Mouse (Mus musculus) right cerebral cortex, postnatal 10 days (tissue): Measurements from ENCODE around the gene Slc16a8.

Experiments used
- DNase-seq, 2 experiments: peaks; one replicate each; pipeline ENCODE4 v3.0.0; 2021; ENCODE audit warnings: low spot score in 2 of 2

The Slc16a8 gene

DNA sequence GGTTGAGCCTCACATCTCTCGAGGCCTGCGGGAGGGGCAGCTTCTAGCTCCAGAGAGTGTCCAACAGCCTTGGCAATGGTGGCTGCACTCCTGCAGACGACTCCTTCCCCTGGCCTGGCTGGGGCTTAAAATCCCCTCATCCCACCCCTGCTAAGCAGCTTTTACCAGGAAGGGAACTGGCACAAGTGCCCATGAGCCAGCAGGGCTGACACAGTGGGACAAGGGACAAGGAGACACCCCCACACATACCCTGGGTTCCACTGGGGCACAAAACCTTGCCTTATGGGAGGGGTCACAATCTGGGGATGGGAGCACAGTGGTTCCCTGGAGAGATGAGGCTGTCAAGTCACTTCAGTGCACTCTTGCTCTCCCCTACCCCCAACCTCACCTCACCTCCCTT lies at the start of gene Slc16a8:
Gene Slc16a8, minus strand, starts transcription at position 101 of the 400 bp plus-strand sequence.
- DNase-seq: no peak

DNA sequence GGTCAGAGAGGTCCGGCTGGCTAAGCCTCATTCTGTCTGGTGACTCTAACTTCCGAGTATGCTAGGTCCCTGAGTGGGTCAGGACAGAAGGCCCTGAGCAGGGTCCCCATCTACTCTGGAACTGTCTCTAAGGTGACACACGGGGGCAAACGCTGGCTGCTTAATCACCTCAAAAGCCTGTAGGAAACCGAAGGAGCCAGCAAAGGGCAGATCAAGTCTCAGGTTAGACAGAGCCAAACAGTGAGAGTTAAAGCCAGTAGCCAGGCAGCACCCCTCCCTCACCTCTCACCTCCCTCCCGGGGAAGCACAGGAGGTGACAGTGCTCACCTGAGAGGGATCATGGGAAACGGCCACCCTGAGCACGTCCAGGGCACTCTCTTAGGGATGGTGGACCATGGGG lies 49.2 kb upstream of the Slc16a8 start:
- DNase-seq: no peak

DNA sequence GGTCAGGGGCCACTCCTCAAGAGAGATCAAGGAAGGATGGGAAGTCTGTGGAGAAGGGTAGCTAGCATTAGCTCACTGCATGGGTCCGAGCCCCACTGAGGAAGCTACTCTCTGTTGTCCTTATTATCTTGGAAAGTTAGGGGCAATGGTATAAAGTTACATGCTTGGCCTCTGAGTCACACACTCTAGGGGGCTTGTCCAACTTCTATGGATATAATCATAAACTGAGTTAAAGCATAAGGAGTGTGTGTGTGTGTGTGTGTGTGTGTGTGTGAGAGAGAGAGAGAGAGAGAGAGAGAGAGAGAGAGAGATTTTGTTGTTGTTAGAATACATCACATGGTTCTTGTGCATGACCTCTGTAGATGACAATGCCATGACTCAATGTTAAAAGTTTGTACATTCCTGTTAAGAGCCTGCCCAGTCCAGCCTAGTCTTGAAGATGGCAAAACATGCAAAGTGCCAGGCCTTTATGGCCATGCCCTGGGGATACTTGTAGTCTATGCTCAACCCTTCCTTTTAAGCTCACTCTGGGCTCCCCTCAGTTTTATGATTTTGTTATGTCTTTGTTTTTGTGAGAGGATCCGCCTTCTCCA lies 45.1 kb upstream of the Slc16a8 start:
- no peak for DNase-seq

DNA sequence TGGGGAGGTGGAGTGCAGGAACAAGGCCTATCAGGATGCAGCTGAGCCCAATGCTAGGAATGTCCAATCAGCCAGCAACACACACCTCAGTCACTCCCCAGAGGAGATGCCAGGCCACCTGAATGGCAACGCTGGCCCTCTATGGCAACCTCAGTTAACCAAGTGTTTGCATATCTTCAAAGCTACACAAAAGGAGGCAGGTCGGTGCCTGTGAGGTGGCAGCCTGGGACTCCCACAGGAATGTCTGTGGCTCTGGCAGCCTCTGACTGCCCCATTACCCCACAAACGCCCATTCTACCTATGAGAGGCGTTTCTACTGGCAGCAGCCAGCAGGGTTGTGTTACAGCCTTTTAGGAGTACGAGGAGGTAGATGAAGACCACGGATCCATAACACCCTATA lies 44.0 kb upstream of the Slc16a8 start:
- no peak for DNase-seq

DNA sequence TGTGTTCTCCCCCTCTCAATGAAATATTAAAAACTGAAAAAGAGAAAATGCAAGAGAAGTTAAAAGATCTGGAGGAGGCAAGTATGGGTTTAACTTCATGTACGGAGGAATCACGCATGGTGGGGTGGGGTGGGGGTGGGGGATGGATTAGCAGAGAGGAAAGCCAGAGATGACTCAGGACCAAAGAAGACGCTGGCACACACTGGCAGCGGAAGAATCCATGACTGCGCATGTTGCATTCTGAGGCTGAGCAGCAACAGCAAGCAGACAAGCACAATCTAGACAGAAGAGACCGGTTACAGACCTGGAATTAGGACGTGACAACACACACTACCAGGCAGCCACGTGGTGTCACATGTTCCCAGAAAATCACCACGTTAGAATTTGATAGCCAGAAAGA lies 38.2 kb upstream of the Slc16a8 start:
- no peak for DNase-seq

DNA sequence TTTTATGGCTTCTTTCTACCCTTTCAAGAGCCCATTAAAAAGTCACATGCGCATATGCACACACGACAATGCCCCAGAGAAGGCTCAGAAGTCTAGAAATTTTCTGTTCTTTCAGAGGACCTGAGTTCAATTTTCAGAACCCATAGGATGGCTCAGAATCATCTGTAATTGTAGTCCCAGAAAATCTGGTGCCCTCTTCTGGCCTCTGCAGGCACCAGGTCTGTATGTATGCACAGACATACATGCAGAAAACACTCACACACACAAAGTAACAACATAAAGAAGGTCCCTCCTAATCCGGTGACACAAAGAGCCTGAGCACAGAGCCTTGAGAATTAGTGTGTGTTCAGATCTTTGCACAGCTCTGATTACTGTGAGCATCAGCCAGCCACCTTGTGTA lies 35.8 kb upstream of the Slc16a8 start:
- DNase-seq: no peak

DNA sequence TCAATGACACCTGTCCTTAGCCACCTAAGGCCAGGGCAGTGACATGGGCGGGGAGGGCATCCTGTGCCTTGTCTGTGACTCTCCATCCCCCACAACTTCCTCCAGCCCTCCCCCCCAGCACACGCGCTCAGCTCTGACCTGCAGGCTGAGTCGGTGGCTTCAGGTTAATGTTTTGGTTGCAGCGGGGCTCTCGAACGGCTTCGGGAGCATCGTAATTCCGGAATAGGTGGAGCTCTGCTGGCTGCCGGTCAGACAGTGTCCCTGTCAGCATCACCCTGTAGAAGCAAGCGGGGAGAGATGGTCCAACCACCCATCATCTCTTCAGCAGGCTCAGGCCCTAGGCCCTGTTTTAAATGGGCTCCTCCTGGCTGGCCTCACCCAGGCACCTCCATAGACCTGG lies 34.9 kb upstream of the Slc16a8 start:
- DNase-seq: no peak

DNA sequence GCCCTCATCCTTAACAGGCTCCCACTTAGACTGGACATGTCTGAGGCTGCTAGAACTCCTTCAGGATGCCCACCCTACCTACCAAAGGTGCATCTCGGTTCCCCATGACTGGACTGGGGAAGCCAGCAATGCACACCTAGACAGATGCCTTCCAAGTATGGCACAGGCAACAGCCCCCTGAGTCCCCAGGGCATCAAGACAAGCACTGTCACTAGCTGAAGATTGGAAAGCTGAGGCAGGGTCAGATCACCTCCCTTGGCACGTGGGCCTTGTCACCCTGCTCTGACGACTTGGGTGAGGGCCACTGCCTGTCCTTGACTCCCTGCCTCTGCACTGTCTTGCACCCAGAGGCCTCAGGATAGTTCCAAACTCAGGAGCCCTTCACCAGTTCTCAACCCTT lies 33.8 kb upstream of the Slc16a8 start:
- DNase-seq: no peak

DNA sequence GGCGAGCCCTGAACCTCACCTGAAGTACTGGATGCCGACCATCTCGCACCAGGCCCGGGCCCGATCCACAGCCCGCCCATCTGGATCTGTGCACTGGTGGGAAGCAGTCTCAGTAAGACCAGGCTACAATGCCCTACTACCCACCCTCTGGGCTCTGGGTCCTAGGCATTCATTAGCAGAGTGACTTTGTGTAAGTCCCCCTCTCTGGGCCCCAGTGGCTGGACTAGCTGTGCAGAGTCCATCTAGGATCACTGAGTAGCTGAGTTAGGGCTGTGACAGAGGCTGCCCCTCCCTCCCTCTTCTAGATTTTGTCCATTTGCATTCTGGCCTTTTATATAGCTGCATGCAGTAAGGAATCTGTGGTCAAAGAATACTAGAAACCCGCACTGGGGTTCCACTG lies 32.5 kb upstream of the Slc16a8 start:
- DNase-seq: no peak

DNA sequence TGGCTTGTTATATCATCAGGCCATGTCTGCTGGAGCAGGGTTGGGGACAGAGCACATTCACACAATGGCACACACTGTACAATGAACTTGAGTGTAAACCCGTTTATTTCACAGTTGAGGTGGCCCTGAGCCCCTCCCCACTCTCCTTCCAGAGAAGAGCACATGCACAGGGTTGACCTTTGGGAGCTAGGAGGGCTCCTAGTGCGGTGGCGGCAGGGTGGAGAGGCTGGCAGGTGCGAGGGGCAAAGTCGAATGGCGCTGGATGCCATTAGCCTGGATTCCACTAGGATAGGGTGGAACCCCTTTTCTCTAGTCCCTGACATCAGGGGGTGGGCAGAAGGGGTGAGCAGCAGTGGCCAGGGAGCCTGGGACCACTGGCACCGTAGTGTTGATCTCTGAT lies 31.6 kb upstream of the Slc16a8 start:
- no peak for DNase-seq

DNA sequence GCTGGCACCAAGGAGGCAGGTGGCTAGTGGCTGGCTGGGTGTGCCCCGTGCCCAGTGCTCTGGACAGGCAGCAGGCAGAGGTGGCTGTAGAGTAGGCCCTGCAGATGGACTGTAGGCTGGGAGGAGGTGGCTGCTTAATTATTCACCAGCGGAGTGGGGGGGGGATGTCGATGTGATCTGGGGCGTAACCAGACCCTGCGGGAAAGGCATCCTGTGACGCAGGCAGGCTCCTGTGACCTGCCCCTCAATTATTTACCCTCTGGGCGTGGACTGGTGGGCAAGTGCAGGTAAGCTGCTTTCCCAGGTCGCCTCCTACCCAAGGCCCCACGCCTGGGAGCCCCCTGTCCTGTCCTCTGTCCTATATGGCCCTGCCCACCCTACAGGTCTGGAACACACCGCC lies 30.8 kb upstream of the Slc16a8 start, which contains the start of gene Baiap2l2:
Gene Baiap2l2, minus strand, starts transcription at position 139 of the 400 bp plus-strand sequence.
- no peak for DNase-seq

DNA sequence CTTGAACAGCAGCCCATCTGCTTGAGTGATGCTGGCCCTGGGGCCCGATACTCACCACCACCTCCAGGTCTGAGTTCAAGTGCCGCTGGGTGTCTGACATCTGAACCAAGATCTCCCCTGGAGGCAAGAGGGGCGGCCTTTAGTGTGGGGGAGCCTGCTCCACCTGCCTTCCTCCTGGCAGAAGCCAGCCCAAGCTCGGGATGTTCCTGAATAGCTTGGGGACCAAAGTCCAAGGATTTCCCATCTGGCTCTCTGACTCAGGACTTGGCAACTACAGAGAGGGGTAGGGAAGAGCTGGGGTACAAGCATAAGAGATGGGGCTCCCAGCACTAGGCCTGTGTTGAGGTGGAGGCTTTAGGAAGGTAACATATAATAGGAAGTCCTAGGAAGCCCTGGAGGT lies 28.8 kb upstream of the Slc16a8 start:
- DNase-seq: no peak

DNA sequence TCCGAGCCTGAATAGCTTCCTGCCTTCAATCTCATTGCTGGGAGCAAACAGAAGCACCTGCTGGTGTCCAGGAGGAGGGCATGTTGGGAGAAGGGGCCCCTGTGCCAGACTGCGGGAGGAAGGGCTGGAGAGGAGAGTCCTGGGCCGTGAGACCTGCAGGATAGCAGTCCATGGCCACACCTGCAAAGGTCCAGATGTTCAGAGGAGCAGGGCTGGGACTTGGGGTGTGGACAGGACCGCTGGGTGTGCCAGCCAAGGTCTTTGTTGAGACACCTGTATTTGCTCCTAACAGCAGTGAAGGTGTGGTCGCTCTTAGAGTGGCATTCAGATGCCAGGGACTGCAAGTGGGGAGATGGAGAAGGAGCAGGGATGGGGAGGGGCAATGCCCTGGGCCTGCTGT lies 27.9 kb upstream of the Slc16a8 start:
- DNase-seq: no peak

DNA sequence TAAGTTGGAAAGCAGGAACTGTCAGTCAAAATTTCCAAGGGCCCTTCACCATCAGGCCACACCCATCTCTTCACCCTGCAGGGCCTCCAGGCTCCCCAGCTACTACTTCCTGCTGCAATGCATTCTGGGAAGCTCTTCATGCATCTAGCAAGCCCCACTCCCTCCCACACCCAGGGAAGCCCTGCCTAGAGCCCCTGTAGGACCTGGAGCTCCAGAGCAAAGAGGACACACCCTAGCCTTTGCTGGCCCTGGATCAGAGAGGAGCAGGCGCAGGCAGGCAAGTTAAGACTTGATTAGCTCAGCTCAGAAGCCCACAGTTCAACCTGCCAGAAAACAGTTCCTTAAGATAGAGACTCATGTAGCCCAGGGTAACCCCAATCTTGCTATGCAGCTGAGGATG lies 26.8 kb upstream of the Slc16a8 start:
- DNase-seq: no peak

DNA sequence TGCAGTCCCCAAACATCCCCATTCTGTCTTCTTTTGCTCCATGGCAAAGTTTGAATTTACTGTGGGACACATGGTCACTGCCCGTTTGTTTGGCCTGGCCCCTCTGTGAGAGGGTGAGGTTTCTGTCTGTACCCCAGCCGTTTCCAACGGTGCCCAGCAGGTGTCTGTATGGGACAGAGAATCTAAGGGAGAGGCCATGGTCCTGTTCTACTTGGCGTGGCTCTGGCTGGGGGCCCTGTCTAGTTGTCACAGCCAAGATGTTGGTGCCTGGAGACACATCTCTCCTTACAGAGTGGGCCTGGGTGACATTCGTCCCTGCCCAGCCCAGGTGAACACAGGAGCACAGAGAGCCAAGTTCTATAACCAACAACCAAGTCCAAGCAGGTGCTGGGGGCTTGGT lies 26.3 kb upstream of the Slc16a8 start:
- no peak for DNase-seq

DNA sequence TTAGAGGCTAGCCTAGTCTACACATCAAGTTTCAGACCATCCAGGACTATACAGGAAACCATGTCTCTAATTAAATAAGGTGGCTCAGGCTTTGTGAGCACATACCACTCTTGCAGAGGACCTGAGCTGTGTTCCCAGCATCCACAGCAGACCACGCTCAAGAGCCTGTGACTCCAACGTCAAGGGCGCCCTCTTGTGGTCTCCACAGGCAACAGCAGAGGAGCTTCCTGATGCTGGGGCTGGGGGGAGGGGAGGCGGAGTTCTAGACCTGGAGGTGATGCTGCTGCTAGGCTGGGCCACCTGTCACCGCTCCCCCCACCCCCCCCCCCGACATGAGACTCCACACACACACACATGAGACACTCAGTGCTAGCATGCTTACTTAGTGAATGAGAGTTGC lies 25.6 kb upstream of the Slc16a8 start:
- DNase-seq: no peak

DNA sequence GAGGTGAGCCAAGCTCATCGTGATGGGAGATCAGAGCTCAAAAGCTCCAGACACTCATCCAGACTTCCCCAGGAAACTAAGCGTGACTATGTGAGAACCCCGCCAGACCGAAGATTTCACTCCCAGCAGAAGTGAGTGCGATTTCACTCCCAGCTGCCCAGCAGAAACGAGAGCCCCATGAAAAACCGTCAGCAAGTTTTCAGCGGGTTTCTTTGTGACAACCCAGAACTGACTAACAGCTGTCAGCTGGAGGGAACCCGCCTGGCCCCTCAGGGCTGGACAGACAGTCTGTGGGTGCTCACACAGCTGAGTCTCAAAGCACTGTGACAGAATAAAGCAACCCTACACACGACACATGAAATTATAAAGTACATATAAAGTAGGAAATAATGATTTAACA lies 23.2 kb upstream of the Slc16a8 start:
- no peak for DNase-seq

DNA sequence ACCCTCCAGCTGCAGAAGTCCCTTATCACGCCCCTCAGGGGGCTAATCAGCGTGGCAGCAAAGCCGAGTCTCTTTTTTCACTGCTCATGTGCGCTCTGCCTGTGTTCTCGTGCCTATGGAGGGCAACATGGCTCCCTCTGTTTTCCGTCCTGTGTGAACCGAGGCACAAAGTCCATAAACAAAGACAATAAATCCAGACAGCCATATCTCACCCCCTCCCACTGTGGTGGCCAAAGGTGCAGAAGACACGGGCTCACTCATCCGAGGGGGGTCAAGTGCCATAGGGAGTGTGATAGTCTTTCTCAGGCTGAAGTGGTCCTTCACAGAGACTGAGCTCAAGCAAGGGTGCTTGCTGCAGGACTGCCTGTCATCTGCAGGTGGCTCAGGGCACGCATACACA lies 18.5 kb upstream of the Slc16a8 start:
- no peak for DNase-seq

DNA sequence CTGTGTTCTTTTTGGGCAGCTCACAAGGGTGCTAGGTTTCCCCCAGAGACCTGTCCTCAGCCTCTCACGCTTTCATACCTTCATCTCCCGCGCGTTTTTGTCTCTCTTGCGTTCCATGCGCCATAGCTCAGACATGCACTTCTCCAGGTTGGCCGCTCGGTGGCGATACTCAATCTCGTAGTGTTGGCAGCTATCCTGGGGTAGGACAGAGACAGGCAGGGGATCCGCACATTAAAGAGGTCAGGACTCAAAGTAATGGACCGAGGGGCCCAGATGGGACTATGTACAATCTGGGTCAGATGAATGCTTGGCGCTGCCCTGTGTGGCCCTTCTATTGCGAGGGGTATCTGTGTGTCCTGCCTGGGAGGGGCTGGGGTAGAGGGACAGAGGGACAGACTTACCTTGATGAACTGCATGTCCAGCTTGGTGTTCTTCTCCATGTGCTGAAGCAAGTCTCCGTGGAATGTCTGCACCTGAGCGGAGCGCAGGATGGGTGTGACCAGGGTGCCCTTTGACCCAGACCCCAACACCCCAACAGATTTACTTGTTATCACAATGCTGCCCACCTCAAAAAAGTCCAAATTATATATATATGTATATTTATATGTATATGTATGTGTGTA lies 16.7 kb upstream of the Slc16a8 start:
- peak in 1 of 2 experiments; percentile 72 for DNase-seq

DNA sequence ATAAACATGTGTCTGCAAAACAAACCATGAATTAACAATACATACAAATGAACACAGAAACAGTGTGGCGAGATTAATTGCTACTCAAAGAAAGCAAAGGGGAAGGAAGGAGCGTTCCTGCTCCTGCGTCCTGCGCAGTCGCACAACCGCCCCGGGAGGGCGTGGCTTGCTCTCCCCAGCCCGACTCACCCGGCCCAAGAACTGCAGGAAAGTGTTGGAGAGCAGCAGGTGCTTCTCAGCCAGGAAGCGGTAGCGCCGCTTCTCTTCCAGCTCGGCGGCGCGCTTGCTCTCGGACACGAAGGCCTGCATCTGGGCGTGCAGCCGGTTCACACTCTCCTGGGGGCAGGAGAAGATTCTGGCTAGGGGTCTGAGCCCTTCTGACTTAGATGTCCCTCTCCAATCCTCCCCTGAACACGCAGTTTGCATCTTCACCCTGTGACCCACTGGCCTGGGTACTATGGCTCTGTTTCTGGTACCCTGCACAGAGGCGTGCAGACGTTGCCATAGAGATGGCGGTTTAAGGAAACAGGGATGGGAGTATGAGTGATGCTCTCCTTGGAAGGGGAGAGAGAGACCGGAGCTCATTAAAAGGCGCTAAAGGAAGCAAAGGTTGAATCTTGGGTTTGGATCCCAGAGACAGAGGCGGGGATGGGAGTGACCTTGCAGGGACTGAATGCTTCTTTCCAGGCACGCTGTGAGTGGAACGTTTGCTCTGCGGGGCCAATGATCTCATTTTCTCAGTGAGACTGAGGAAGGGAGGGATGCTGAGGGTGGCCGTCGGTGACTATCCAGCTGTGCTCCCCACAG lies 16.0 kb upstream of the Slc16a8 start:
- DNase-seq: peak; percentile 66 to 69

DNA sequence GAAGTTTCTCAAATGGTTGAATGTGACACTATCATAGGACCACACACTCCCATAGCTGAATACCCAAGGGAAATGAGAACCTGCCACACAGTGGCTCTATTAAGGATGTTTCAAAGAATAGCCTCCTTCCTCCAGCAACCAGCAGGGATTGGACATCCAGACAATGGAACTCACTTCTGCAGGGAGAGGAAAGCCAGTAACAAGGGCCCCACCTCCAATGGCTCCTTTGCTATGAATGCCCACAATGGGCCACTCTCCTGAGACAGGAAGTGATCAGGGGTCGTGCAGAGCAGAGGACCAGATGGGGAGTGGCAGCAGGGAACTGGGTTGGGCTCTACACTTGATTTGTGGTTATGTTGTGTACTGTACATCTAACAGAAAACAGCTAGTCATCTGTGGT lies 14.0 kb upstream of the Slc16a8 start:
- no peak for DNase-seq

DNA sequence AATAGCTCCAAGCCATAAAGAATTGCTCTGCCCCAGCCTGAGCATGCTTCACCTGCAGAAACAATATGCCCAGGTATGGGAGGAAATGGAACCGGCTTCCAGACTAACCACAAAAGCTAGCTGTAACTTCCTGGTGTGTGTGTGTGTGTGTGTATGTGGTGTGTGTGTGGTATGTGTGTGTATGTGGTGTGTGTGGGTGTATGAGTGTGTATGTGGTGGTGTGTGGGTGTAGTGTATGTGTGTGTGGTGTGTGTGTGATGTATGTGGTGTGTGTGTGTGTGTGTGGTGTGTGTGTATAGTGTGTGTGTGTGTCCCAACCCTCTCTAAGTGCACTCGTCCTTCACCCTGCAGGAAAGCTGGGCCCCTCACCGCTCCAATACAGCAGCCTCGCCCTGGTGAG lies 10.8 kb upstream of the Slc16a8 start:
- no peak for DNase-seq

DNA sequence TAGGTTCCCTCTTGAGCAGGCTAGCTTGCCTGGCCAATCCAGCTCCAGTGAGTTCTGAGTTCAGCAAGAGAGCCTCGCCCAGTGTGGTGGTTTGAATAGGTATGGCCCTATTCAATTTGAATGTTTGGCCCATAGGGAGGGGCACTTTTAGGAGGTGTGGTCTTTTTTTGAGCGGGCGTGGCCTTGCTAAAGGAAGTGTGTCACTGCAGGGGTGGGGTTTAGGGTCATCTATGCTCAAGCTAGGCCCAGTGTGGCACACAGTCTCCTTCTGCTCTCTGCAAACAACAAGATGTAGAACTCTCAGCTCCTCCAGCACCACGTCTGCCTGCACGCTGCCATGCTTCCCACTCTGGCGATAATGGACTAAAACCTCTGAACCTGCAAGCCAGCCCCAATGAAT lies 9.2 kb upstream of the Slc16a8 start:
- no peak for DNase-seq
